Mouse (Mus musculus): ENCODE results near the gene Crtc3. TPM values are rescaled to one million over a fixed set of nuclear protein-coding genes. Genes with fewer than 3 reads are reported as not detected.

The Crtc3 gene
- polyA plus RNA-seq, 1 experiment from 2014 or later: 16.8 TPM

GRCm38 (mm10) chr7:80711496-80711895, 22.8 kb upstream of the Crtc3 start:
- DNase-seq (ENCODE audit: low spot score) (no peak), ATAC-seq (ENCODE audit: low FRiP score) (no peak)
- H3K36me3 ChIP-seq (replicated peaks; ENCODE audit: control insufficient read depth, insufficient read depth): peaks cover 30% of the 10 kb centered on the region
- no peak overlapping the region for H3K27ac ChIP-seq
- H3K9ac ChIP-seq: no peak overlapping the region
- H3K4me2 ChIP-seq (replicated peaks): no peak overlapping the region
- no peaks in the 10 kb centered on the region for H3K27me3 ChIP-seq (ENCODE audit: control insufficient read depth, insufficient read depth, low read length)
- H3K4me3 ChIP-seq (replicated peaks; ENCODE audit: low read length): no peak overlapping the region
- H3K9me3 ChIP-seq (ENCODE audit: control insufficient read depth, low read length): no peaks in the 10 kb centered on the region
- H3K4me1 ChIP-seq (replicated peaks; ENCODE audit: control insufficient read depth, insufficient read depth, low read length): no peaks in the 10 kb centered on the region
- 83% methylated on average over 8 of the region's 8 CpGs for WGBS

- Histone ChIP-seq H3K27ac (no peak overlapping the region), H3K4me1 (replicated peaks; ENCODE audit: control insufficient read depth, insufficient read depth, low read length) (no peaks in the 10 kb centered on the region)
- WGBS: 90% methylated on average over 7 of the region's 7 CpGs
Measured at GRCm38 (mm10) chr7:80710333-80710732, 21.7 kb upstream of the Crtc3 start.

GRCm38 (mm10) chr7:80704066-80704465, 15.4 kb upstream of the Crtc3 start:
- H3K9ac ChIP-seq: no peak overlapping the region
- DNase-seq (ENCODE audit: low spot score): no peak
- H3K4me3 ChIP-seq (replicated peaks; ENCODE audit: low read length): no peak overlapping the region
- 92% methylated on average over 4 of the region's 4 CpGs for WGBS
- no peak overlapping the region for H3K27ac ChIP-seq
- no peaks in the 10 kb centered on the region for H3K4me1 ChIP-seq (replicated peaks; ENCODE audit: control insufficient read depth, insufficient read depth, low read length)
- ATAC-seq (ENCODE audit: low FRiP score): no peak
- no peaks in the 10 kb centered on the region for H3K36me3 ChIP-seq (replicated peaks; ENCODE audit: control insufficient read depth, insufficient read depth)
- no peaks in the 10 kb centered on the region for H3K27me3 ChIP-seq (ENCODE audit: control insufficient read depth, insufficient read depth, low read length)
- H3K9me3 ChIP-seq (ENCODE audit: control insufficient read depth, low read length): no peaks in the 10 kb centered on the region
- H3K4me2 ChIP-seq (replicated peaks): no peak overlapping the region

More at GRCm38 (mm10) chr7:80710333-80710732, 21.7 kb upstream of the Crtc3 start:
- H3K9me3 ChIP-seq (ENCODE audit: control insufficient read depth, low read length): no peaks in the 10 kb centered on the region
- no peak overlapping the region for H3K9ac ChIP-seq
- no peaks in the 10 kb centered on the region for H3K27me3 ChIP-seq (ENCODE audit: control insufficient read depth, insufficient read depth, low read length)
- DNase-seq (ENCODE audit: low spot score) (no peak), ATAC-seq (ENCODE audit: low FRiP score) (no peak)
- peaks cover 19% of the 10 kb centered on the region for H3K36me3 ChIP-seq (replicated peaks; ENCODE audit: control insufficient read depth, insufficient read depth)
- H3K4me2 ChIP-seq (replicated peaks): no peak overlapping the region
- H3K4me3 ChIP-seq (replicated peaks; ENCODE audit: low read length): no peak overlapping the region

- DNase-seq (ENCODE audit: low spot score): no peak
- Histone ChIP-seq H3K4me3 (replicated peaks; ENCODE audit: low read length) (no peak overlapping the region), H3K9me3 (ENCODE audit: control insufficient read depth, low read length) (no peaks in the 10 kb centered on the region), H3K9ac (no peak overlapping the region), H3K4me2 (replicated peaks) (no peak overlapping the region), H3K27me3 (ENCODE audit: control insufficient read depth, insufficient read depth, low read length) (no peaks in the 10 kb centered on the region), H3K27ac (no peak overlapping the region), H3K36me3 (replicated peaks; ENCODE audit: control insufficient read depth, insufficient read depth) (no peaks in the 10 kb centered on the region), H3K4me1 (replicated peaks; ENCODE audit: control insufficient read depth, insufficient read depth, low read length) (no peaks in the 10 kb centered on the region)
- no peak for ATAC-seq (ENCODE audit: low FRiP score)
- WGBS: 70% methylated on average over 6 of the region's 6 CpGs
Measured at GRCm38 (mm10) chr7:80702510-80702909, 13.8 kb upstream of the Crtc3 start.

- H3K4me3 ChIP-seq (replicated peaks; ENCODE audit: low read length): no peak overlapping the region
- no peaks in the 10 kb centered on the region for H3K9me3 ChIP-seq (ENCODE audit: control insufficient read depth, low read length)
- H3K27ac ChIP-seq: no peak overlapping the region
- H3K36me3 ChIP-seq (replicated peaks; ENCODE audit: control insufficient read depth, insufficient read depth): no peaks in the 10 kb centered on the region
- ATAC-seq (ENCODE audit: low FRiP score) (no peak), DNase-seq (ENCODE audit: low spot score) (no peak)
- no peaks in the 10 kb centered on the region for H3K27me3 ChIP-seq (ENCODE audit: control insufficient read depth, insufficient read depth, low read length)
- no peak overlapping the region for H3K4me2 ChIP-seq (replicated peaks)
- 79% methylated on average over 8 of the region's 8 CpGs for WGBS
- no peak overlapping the region for H3K9ac ChIP-seq
- no peaks in the 10 kb centered on the region for H3K4me1 ChIP-seq (replicated peaks; ENCODE audit: control insufficient read depth, insufficient read depth, low read length)
Measured at GRCm38 (mm10) chr7:80699709-80700108, 11.0 kb upstream of the Crtc3 start.

GRCm38 (mm10) chr7:80698940-80699339, 10.3 kb upstream of the Crtc3 start:
- H3K4me3 ChIP-seq (replicated peaks; ENCODE audit: low read length): no peak overlapping the region
- DNase-seq (ENCODE audit: low spot score) (no peak), ATAC-seq (ENCODE audit: low FRiP score) (no peak)
- H3K4me2 ChIP-seq (replicated peaks): no peak overlapping the region
- H3K27ac ChIP-seq: no peak overlapping the region
- no peaks in the 10 kb centered on the region for H3K4me1 ChIP-seq (replicated peaks; ENCODE audit: control insufficient read depth, insufficient read depth, low read length)
- H3K9ac ChIP-seq: no peak overlapping the region
- H3K27me3 ChIP-seq (ENCODE audit: control insufficient read depth, insufficient read depth, low read length): no peaks in the 10 kb centered on the region
- 82% methylated on average over 2 of the region's 3 CpGs for WGBS
- no peaks in the 10 kb centered on the region; the same call in 1 of the 2 replicates for H3K9me3 ChIP-seq (ENCODE audit: control insufficient read depth, low read length)
- no peaks in the 10 kb centered on the region for H3K36me3 ChIP-seq (replicated peaks; ENCODE audit: control insufficient read depth, insufficient read depth)

GRCm38 (mm10) chr7:80697859-80698258, 9.2 kb upstream of the Crtc3 start:
- no peak for ATAC-seq (ENCODE audit: low FRiP score)
- Histone ChIP-seq H3K36me3 (replicated peaks; ENCODE audit: control insufficient read depth, insufficient read depth) (no peaks in the 10 kb centered on the region), H3K9ac (no peak overlapping the region), H3K9me3 (ENCODE audit: control insufficient read depth, low read length) (no peaks in the 10 kb centered on the region; the same call in 1 of the 2 replicates), H3K27me3 (ENCODE audit: control insufficient read depth, insufficient read depth, low read length) (no peaks in the 10 kb centered on the region), H3K4me3 (replicated peaks; ENCODE audit: low read length) (no peak overlapping the region), H3K4me1 (replicated peaks; ENCODE audit: control insufficient read depth, insufficient read depth, low read length) (no peaks in the 10 kb centered on the region), H3K27ac (no peak overlapping the region), H3K4me2 (replicated peaks) (no peak overlapping the region)
- 68% methylated on average over 5 of the region's 5 CpGs for WGBS
- DNase-seq (ENCODE audit: low spot score): no peak

- ATAC-seq (ENCODE audit: low FRiP score) (no peak), DNase-seq (ENCODE audit: low spot score) (no peak)
- Histone ChIP-seq H3K36me3 (replicated peaks; ENCODE audit: control insufficient read depth, insufficient read depth) (no peaks in the 10 kb centered on the region), H3K4me2 (replicated peaks) (no peak overlapping the region), H3K27ac (no peak overlapping the region), H3K27me3 (ENCODE audit: control insufficient read depth, insufficient read depth, low read length) (no peaks in the 10 kb centered on the region), H3K9me3 (ENCODE audit: control insufficient read depth, low read length) (no peaks in the 10 kb centered on the region; the same call in 1 of the 2 replicates), H3K4me3 (replicated peaks; ENCODE audit: low read length) (no peak overlapping the region), H3K9ac (no peak overlapping the region), H3K4me1 (replicated peaks; ENCODE audit: control insufficient read depth, insufficient read depth, low read length) (no peaks in the 10 kb centered on the region)
- 71% methylated on average over 4 of the region's 4 CpGs for WGBS
Measured at GRCm38 (mm10) chr7:80696903-80697302, 8.2 kb upstream of the Crtc3 start.

- H3K4me3 ChIP-seq (replicated peaks; ENCODE audit: low read length): no peak overlapping the region
- 55% methylated on average over 1 of the region's 1 CpGs for WGBS
- no peak for DNase-seq (ENCODE audit: low spot score)
- H3K9me3 ChIP-seq (ENCODE audit: control insufficient read depth, low read length): no peaks in the 10 kb centered on the region; the same call in 1 of the 2 replicates
- no peak overlapping the region for H3K4me2 ChIP-seq (replicated peaks)
- no peak overlapping the region for H3K27ac ChIP-seq
- H3K27me3 ChIP-seq (ENCODE audit: control insufficient read depth, insufficient read depth, low read length): no peaks in the 10 kb centered on the region
- no peaks in the 10 kb centered on the region for H3K36me3 ChIP-seq (replicated peaks; ENCODE audit: control insufficient read depth, insufficient read depth)
- ATAC-seq (ENCODE audit: low FRiP score): no peak
- H3K4me1 ChIP-seq (replicated peaks; ENCODE audit: control insufficient read depth, insufficient read depth, low read length): no peaks in the 10 kb centered on the region
- no peak overlapping the region for H3K9ac ChIP-seq
Measured at GRCm38 (mm10) chr7:80696334-80696733, 7.7 kb upstream of the Crtc3 start.

GRCm38 (mm10) chr7:80692472-80692871, 3.8 kb upstream of the Crtc3 start:
- H3K27me3 ChIP-seq (ENCODE audit: control insufficient read depth, insufficient read depth, low read length): no peaks in the 10 kb centered on the region
- H3K36me3 ChIP-seq (replicated peaks; ENCODE audit: control insufficient read depth, insufficient read depth): no peaks in the 10 kb centered on the region
- H3K27ac ChIP-seq: no peak overlapping the region
- H3K9me3 ChIP-seq (ENCODE audit: control insufficient read depth, low read length): no peaks in the 10 kb centered on the region; the same call in 1 of the 2 replicates
- H3K4me3 ChIP-seq (replicated peaks; ENCODE audit: low read length): no peak overlapping the region
- no peak for ATAC-seq (ENCODE audit: low FRiP score)
- 94% methylated on average over 9 of the region's 9 CpGs for WGBS
- no peak for DNase-seq (ENCODE audit: low spot score)
- no peak overlapping the region for H3K4me2 ChIP-seq (replicated peaks)
- H3K9ac ChIP-seq: no peak overlapping the region
- H3K4me1 ChIP-seq (replicated peaks; ENCODE audit: control insufficient read depth, insufficient read depth, low read length): peaks cover 9% of the 10 kb centered on the region

Measured in hindbrain, embryonic 14.5 days (tissue).